Mouse (Mus musculus): ENCODE data around the gene Pcgf1. TPM values are rescaled to one million over a fixed set of nuclear protein-coding genes. Genes with fewer than 3 reads are reported as not detected.

Gene Pcgf1
- polyA plus RNA-seq, 2 experiments: 15.0 to 21.0 TPM

- 78% methylated on average over 5 of the region's 5 CpGs for WGBS (ENCODE audit: insufficient replicate concordance)
- no peak for DNase-seq (ENCODE audit: low read depth in 3 of 3, low spot score in 3 of 3)
- Histone ChIP-seq H3K27ac (no peak overlapping the region), H3K4me1 (replicated peaks; ENCODE audit: control insufficient read depth in 2 of 2, insufficient read depth in 2 of 2, low read length in 1 of 2) (peaks cover 19 to 25% of the 10 kb centered on the region in 2 experiments), H3K9me3 (ENCODE audit: control insufficient read depth, low read length) (no peaks in the 10 kb centered on the region), H3K9ac (replicated peaks) (no peak overlapping the region), H3K27me3 (ENCODE audit: control insufficient read depth, insufficient read depth, low read length) (no peaks in the 10 kb centered on the region), H3K36me3 (replicated peaks; ENCODE audit: control insufficient read depth, insufficient read depth, low read depth) (no peaks in the 10 kb centered on the region), H3K4me2 (ENCODE audit: low read depth) (no peak overlapping the region), H3K4me3 (ENCODE audit: insufficient read depth in 1 of 2, low read depth in 2 of 2, low read length in 2 of 2) (no peak overlapping the region)
- TF ChIP-seq CTCF (IDR thresholded peaks at IDR 0.05; ENCODE audit: low read depth) (no peak), EP300 (IDR thresholded peaks at IDR 0.05; ENCODE audit: low read depth) (no peak)
- no peak for ATAC-seq (ENCODE audit: insufficient read depth)
Observed at GRCm38 (mm10) chr6:83040601-83041000, 37.1 kb upstream of the Pcgf1 start.

GRCm38 (mm10) chr6:83043561-83043960 lies 34.1 kb upstream of the Pcgf1 start:
- ATAC-seq (ENCODE audit: insufficient read depth): no peak
- WGBS (ENCODE audit: insufficient replicate concordance): 63% methylated on average over 6 of the region's 6 CpGs

GRCm38 (mm10) chr6:83043993-83044392 lies 33.7 kb upstream of the Pcgf1 start:
- no peaks in the 10 kb centered on the region for H3K9me3 ChIP-seq (ENCODE audit: control insufficient read depth, low read length)

More at GRCm38 (mm10) chr6:83043561-83043960, 34.1 kb upstream of the Pcgf1 start:
- Histone ChIP-seq H3K4me2 (ENCODE audit: low read depth) (no peak overlapping the region), H3K27me3 (ENCODE audit: control insufficient read depth, insufficient read depth, low read length) (no peaks in the 10 kb centered on the region), H3K9me3 (ENCODE audit: control insufficient read depth, low read length) (no peaks in the 10 kb centered on the region), H3K4me1 (replicated peaks; ENCODE audit: control insufficient read depth in 2 of 2, insufficient read depth in 2 of 2, low read length in 1 of 2) (peaks cover 12 to 20% of the 10 kb centered on the region in 2 experiments), H3K27ac (no peak overlapping the region), H3K36me3 (replicated peaks; ENCODE audit: control insufficient read depth, insufficient read depth, low read depth) (no peaks in the 10 kb centered on the region), H3K4me3 (ENCODE audit: insufficient read depth in 1 of 2, low read depth in 2 of 2, low read length in 2 of 2) (no peak overlapping the region), H3K9ac (replicated peaks) (no peak overlapping the region)
- TF ChIP-seq EP300 (IDR thresholded peaks at IDR 0.05; ENCODE audit: low read depth) (no peak), CTCF (IDR thresholded peaks at IDR 0.05; ENCODE audit: low read depth) (no peak)
- no peak for DNase-seq (ENCODE audit: low read depth in 3 of 3, low spot score in 3 of 3)

GRCm38 (mm10) chr6:83044742-83045141 lies 32.9 kb upstream of the Pcgf1 start:
- ATAC-seq (ENCODE audit: insufficient read depth): no peak
- Histone ChIP-seq H3K9me3 (ENCODE audit: control insufficient read depth, low read length) (no peaks in the 10 kb centered on the region), H3K4me1 (replicated peaks; ENCODE audit: control insufficient read depth in 2 of 2, insufficient read depth in 2 of 2, low read length in 1 of 2) (peaks cover 3 to 11% of the 10 kb centered on the region in 2 experiments; a peak in 3 of 4 replicates), H3K27me3 (ENCODE audit: control insufficient read depth, insufficient read depth, low read length) (no peaks in the 10 kb centered on the region), H3K27ac (no peak overlapping the region), H3K36me3 (replicated peaks; ENCODE audit: control insufficient read depth, insufficient read depth, low read depth) (no peaks in the 10 kb centered on the region), H3K4me3 (ENCODE audit: insufficient read depth in 1 of 2, low read depth in 2 of 2, low read length in 2 of 2) (no peak overlapping the region), H3K4me2 (ENCODE audit: low read depth) (no peak overlapping the region), H3K9ac (replicated peaks) (no peak overlapping the region)
- no peak for TF ChIP-seq EP300 (IDR thresholded peaks at IDR 0.05; ENCODE audit: low read depth)
- no peak for TF ChIP-seq CTCF (IDR thresholded peaks at IDR 0.05; ENCODE audit: low read depth)
- WGBS (ENCODE audit: insufficient replicate concordance): 58% methylated on average over 9 of the region's 9 CpGs
- no peak for DNase-seq (ENCODE audit: low read depth in 3 of 3, low spot score in 3 of 3)

More at GRCm38 (mm10) chr6:83043993-83044392, 33.7 kb upstream of the Pcgf1 start:
- Histone ChIP-seq H3K27me3 (ENCODE audit: control insufficient read depth, insufficient read depth, low read length) (no peaks in the 10 kb centered on the region), H3K36me3 (replicated peaks; ENCODE audit: control insufficient read depth, insufficient read depth, low read depth) (no peaks in the 10 kb centered on the region), H3K4me3 (ENCODE audit: insufficient read depth in 1 of 2, low read depth in 2 of 2, low read length in 2 of 2) (no peak overlapping the region), H3K9ac (replicated peaks) (no peak overlapping the region), H3K4me2 (ENCODE audit: low read depth) (no peak overlapping the region), H3K27ac (no peak overlapping the region), H3K4me1 (replicated peaks; ENCODE audit: control insufficient read depth in 2 of 2, insufficient read depth in 2 of 2, low read length in 1 of 2) (peaks cover 10 to 17% of the 10 kb centered on the region in 2 experiments; a peak in 3 of 4 replicates)
- ATAC-seq (ENCODE audit: insufficient read depth): no peak
- no peak for DNase-seq (ENCODE audit: low read depth in 3 of 3, low spot score in 3 of 3)
- WGBS (ENCODE audit: insufficient replicate concordance): 75% methylated on average over 5 of the region's 5 CpGs
- no peak for TF ChIP-seq CTCF (IDR thresholded peaks at IDR 0.05; ENCODE audit: low read depth)
- TF ChIP-seq EP300 (IDR thresholded peaks at IDR 0.05; ENCODE audit: low read depth): no peak

DNA sequence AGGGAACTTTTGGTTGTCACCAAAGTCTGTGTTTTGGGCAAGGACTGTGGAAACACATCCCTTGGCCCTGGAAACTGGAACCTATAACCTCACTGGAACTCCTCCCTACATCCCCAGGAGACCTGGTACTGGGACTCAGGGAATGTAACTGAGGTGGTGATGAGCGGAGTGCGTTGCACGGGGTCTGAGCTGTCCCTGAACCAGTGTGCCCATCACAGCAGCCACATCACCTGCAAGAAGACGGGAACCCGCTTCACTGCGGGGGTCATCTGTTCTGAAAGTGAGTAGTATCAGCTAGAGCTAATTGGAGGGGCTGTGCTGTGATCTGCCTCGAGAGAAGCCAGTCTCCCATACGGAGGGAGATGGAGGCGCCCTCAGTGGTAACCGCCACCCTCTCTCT lies 28.3 kb upstream of the Pcgf1 start:
- DNase-seq (ENCODE audit: low read depth in 3 of 3, low spot score in 3 of 3) (no peak), ATAC-seq (ENCODE audit: insufficient read depth) (no peak)
- no peak overlapping the region for H3K4me2 ChIP-seq (ENCODE audit: low read depth)
- WGBS (ENCODE audit: insufficient replicate concordance): 68% methylated on average over 10 of the region's 10 CpGs
- no peak overlapping the region for H3K27ac ChIP-seq
- peaks cover 8 to 14% of the 10 kb centered on the region in 2 experiments for H3K4me1 ChIP-seq (replicated peaks; ENCODE audit: control insufficient read depth in 2 of 2, insufficient read depth in 2 of 2, low read length in 1 of 2)
- no peaks in the 10 kb centered on the region for H3K9me3 ChIP-seq (ENCODE audit: control insufficient read depth, low read length)
- no peaks in the 10 kb centered on the region for H3K27me3 ChIP-seq (ENCODE audit: control insufficient read depth, insufficient read depth, low read length)
- H3K36me3 ChIP-seq (replicated peaks; ENCODE audit: control insufficient read depth, insufficient read depth, low read depth): peaks cover 18% of the 10 kb centered on the region
- no peak overlapping the region for H3K9ac ChIP-seq (replicated peaks)
- TF ChIP-seq CTCF (IDR thresholded peaks at IDR 0.05; ENCODE audit: low read depth) (no peak), EP300 (IDR thresholded peaks at IDR 0.05; ENCODE audit: low read depth) (no peak)
- no peak overlapping the region for H3K4me3 ChIP-seq (ENCODE audit: insufficient read depth in 1 of 2, low read depth in 2 of 2, low read length in 2 of 2)

All from liver, embryonic 14.5 days (tissue).